ENCODE assay signal across 8 mouse cellular contexts in the genomic region with DNA sequence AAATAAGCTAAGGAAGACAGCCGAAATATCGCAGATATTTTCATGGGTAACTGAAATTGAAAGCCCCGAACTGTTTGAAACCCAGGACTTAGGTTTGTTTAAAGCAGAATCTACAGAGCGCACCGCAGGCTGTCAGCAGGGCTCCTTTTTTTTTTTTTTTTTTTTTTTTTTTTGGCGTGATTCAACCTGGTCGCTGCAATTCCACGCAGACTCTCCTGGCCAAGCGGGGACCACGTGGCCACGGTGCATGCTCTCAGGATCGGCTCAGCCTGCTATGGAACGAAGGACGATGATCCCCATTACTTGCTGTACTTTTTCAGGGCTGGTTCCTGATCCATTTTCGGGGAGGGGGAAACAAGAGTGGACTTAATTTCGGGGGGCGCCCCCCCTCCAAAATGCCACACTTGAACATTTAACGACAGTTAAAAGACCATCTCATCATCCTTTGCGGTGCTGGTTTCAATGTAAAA. TPM values are rescaled to one million over a fixed set of nuclear protein-coding genes. Genes with fewer than 3 reads are reported as not detected.
DNase-seq lines count a peak whose midpoint lies in the region; ATAC-seq and TF ChIP-seq lines count a peak whose summit lies in the region.

No protein-coding gene starts in this region.

- H3K27me3 ChIP-seq in hindbrain, postnatal 0 days (ENCODE audit: insufficient read depth, low read length), result no peaks in the 10 kb centered on the region
- H3K27me3 ChIP-seq in liver, embryonic 16.5 days (ENCODE audit: control insufficient read depth, insufficient read depth, low read depth, low read length), result no peaks in the 10 kb centered on the region

- no peaks in the 10 kb centered on the region for H3K9me3 ChIP-seq in hindbrain, postnatal 0 days (ENCODE audit: low read length)
- no peaks in the 10 kb centered on the region for H3K9me3 ChIP-seq in liver, embryonic 16.5 days (replicated peaks; ENCODE audit: control insufficient read depth, low read length)

- peak overlapping the region; percentile 79 for H3K9ac ChIP-seq in hindbrain, postnatal 0 days (replicated peaks; ENCODE audit: low read length)
- H3K9ac ChIP-seq in liver, embryonic 16.5 days (ENCODE audit: low read depth, low read length), result peak overlapping the region; percentile 80

- no peak; the same call in 1 of the 2 replicates for ATAC-seq in hindbrain, postnatal 0 days
- ATAC-seq in liver, embryonic 16.5 days (ENCODE audit: low read depth), result no peak

- H3K27ac ChIP-seq in layer of hippocampus, adult 2 months, result peak overlapping the region; percentile 98
- no peak overlapping the region for H3K27ac ChIP-seq in embryonic fibroblast, embryonic 13.5 days (ENCODE audit: insufficient read depth, low read length)
- peak overlapping the region; percentile 90 for H3K27ac ChIP-seq in hindbrain, postnatal 0 days
- peak overlapping the region; percentile 96 for H3K27ac ChIP-seq in liver, embryonic 16.5 days (ENCODE audit: low read length)

- TF ChIP-seq POLR2A in embryonic fibroblast, embryonic 13.5 days (IDR thresholded peaks at IDR 0.05; ENCODE audit: low read depth, low read length), result no peak

- H3K4me1 ChIP-seq in embryonic fibroblast, embryonic 13.5 days (ENCODE audit: control insufficient read depth, insufficient read depth, low read length), result no peaks in the 10 kb centered on the region
- H3K4me1 ChIP-seq in hindbrain, postnatal 0 days (ENCODE audit: insufficient read depth, low read length), result peaks cover 13% of the 10 kb centered on the region; the same call in 1 of the 2 replicates
- peaks cover 47% of the 10 kb centered on the region for H3K4me1 ChIP-seq in liver, embryonic 16.5 days (ENCODE audit: control insufficient read depth, low read depth, low read length)

- TF ChIP-seq CTCF in layer of hippocampus, adult 2 months (conservative IDR thresholded peaks at IDR 0.05), result no peak
- TF ChIP-seq CTCF in embryonic fibroblast, embryonic 13.5 days (IDR thresholded peaks at IDR 0.05; ENCODE audit: borderline replicate concordance, insufficient read depth, low read length), result no peak
- TF ChIP-seq CTCF in hindbrain, postnatal 0 days (IDR thresholded peaks at IDR 0.05; ENCODE audit: low read depth), result no peak

- 2% methylated on average over 19 of the region's 19 CpGs for WGBS in hindbrain, postnatal 0 days
- 1% methylated on average over 18 of the region's 19 CpGs for WGBS in liver, embryonic 16.5 days (ENCODE audit: insufficient replicate concordance)

- peak in 1 of 2 experiments; percentile 47 for DNase-seq in layer of hippocampus, adult 2 months (ENCODE audit: low spot score in 2 of 2)
- DNase-seq in layer of hippocampus, adult 11-12 months (ENCODE audit: low spot score), result no peak
- peak; percentile 81 for DNase-seq in adrenal gland, postnatal 14 days
- DNase-seq in hindbrain, postnatal 0 days (ENCODE audit: low spot score), result peak; percentile 73
- DNase-seq in right cerebral cortex, adult 18-20 months, result peak; percentile 50
- DNase-seq in ovary, adult 18-20 months (ENCODE audit: low spot score), result no peak

- peak overlapping the region; percentile 91 for H3K4me2 ChIP-seq in hindbrain, postnatal 0 days (ENCODE audit: low read depth, low read length)
- H3K4me2 ChIP-seq in liver, embryonic 16.5 days (ENCODE audit: low read depth, low read length), result peak overlapping the region; percentile 88

- H3K36me3 ChIP-seq in hindbrain, postnatal 0 days (ENCODE audit: insufficient read depth, low read length), result no peaks in the 10 kb centered on the region
- no peaks in the 10 kb centered on the region for H3K36me3 ChIP-seq in liver, embryonic 16.5 days (ENCODE audit: control insufficient read depth, insufficient read depth)

- H3K4me3 ChIP-seq in layer of hippocampus, adult 2 months, result peak overlapping the region; percentile 80
- peak overlapping the region; percentile 40 for H3K4me3 ChIP-seq in embryonic fibroblast, embryonic 13.5 days (ENCODE audit: insufficient read depth, low read length)
- peak overlapping the region; percentile 71 for H3K4me3 ChIP-seq in hindbrain, postnatal 0 days (ENCODE audit: low read length)
- peak overlapping the region; percentile 87 for H3K4me3 ChIP-seq in liver, embryonic 16.5 days (ENCODE audit: low read depth, low read length)

RNA-seq across cellular contexts. Expression of a gene that starts 1.4 kb away (rescaled TPM):
- total RNA-seq in layer of hippocampus, adult 2 months (2021), result 10 to 100 TPM; 22.0 to 27.1 TPM
- 7.5 and 10.7 TPM in 2 replicates for total RNA-seq in adrenal gland, postnatal 14 days (2021)
- 0.26 TPM in 1 of 2 replicates, not detected in the other for polyA plus RNA-seq in embryonic fibroblast, embryonic 13.5 days (2011; ENCODE audit: insufficient read length, low read depth, missing spikeins)
- total RNA-seq in hindbrain, postnatal 0 days (2014; rRNA removed), result 26.6 and 33.8 TPM in 2 replicates
- 24.4 and 27.0 TPM in 2 replicates for polyA plus RNA-seq in hindbrain, postnatal 0 days (2015; fragmentation: Nextera tagmentation; extraction: Ambion mirVana)
- polyA plus RNA-seq in liver, embryonic 16.5 days (2015; fragmentation: Nextera tagmentation; extraction: Ambion mirVana), result 8.3 and 8.5 TPM in 2 replicates

RNA-seq across cellular contexts. Expression of a gene that starts 16.8 kb away (rescaled TPM):
- total RNA-seq in layer of hippocampus, adult 2 months (2021), result 10 to 100 TPM; 10.7 to 11.7 TPM
- total RNA-seq in adrenal gland, postnatal 14 days (2021), result 5.5 and 6.4 TPM in 2 replicates
- polyA plus RNA-seq in embryonic fibroblast, embryonic 13.5 days (2011; ENCODE audit: insufficient read length, low read depth, missing spikeins), result 0.56 TPM in 1 of 2 replicates, not detected in the other
- 9.0 and 13.2 TPM in 2 replicates for total RNA-seq in hindbrain, postnatal 0 days (2014; rRNA removed)
- 5.8 and 7.3 TPM in 2 replicates for polyA plus RNA-seq in hindbrain, postnatal 0 days (2015; fragmentation: Nextera tagmentation; extraction: Ambion mirVana)
- polyA plus RNA-seq in liver, embryonic 16.5 days (2015; fragmentation: Nextera tagmentation; extraction: Ambion mirVana), result 2.5 and 2.7 TPM in 2 replicates

RNA-seq across cellular contexts. Expression of a gene that starts 29.3 kb away (rescaled TPM):
- 1 to 10 TPM; 2.2 to 2.5 TPM for total RNA-seq in layer of hippocampus, adult 2 months (2021)
- 7.2 and 7.9 TPM in 2 replicates for total RNA-seq in adrenal gland, postnatal 14 days (2021)
- 7.0 and 10.4 TPM in 2 replicates for polyA plus RNA-seq in embryonic fibroblast, embryonic 13.5 days (2011; ENCODE audit: insufficient read length, low read depth, missing spikeins)
- 5.4 and 5.5 TPM in 2 replicates for total RNA-seq in hindbrain, postnatal 0 days (2014; rRNA removed)
- 3.9 and 4.4 TPM in 2 replicates for polyA plus RNA-seq in hindbrain, postnatal 0 days (2015; fragmentation: Nextera tagmentation; extraction: Ambion mirVana)
- polyA plus RNA-seq in liver, embryonic 16.5 days (2015; fragmentation: Nextera tagmentation; extraction: Ambion mirVana), result 25.6 and 27.5 TPM in 2 replicates

Comparison
In these comparisons a context has a peak if more than half of its experiments do, and no peak if none do; other contexts are left out.
1. DNase-seq: peak in adrenal gland, postnatal 14 days (single experiment), hindbrain, postnatal 0 days (single experiment) and right cerebral cortex, adult 18-20 months (single experiment); none in layer of hippocampus, adult 11-12 months (single experiment) and ovary, adult 18-20 months (single experiment).
2. Peak in every context shown above with its lines, with median percentiles within 50 percentile points of each other: H3K4me3 ChIP-seq.